Mouse (Mus musculus) heart, postnatal 0 days (tissue): ENCODE measurements around the gene Lrpprc. TPM values are rescaled to one million over a fixed set of nuclear protein-coding genes. Genes with fewer than 3 reads are reported as not detected.
A peak's percentile ranks its signal among the peaks of the same experiment; 100 is the strongest.

Source experiments
- ATAC-seq: fragments of 200-750 bp; cut with Nextera tagmentation; 2 replicates; pipeline ENCODE4 v1.8.0; 2017; ENCODE audit warnings: low read depth, moderate number of reproducible peaks, moderate library complexity; ENCODE audit not compliant: insufficient read depth
- DNase-seq: peaks from one replicate; pipeline ENCODE4 v3.0.0-alpha.2; 2016; ENCODE audit warnings: low spot score
- H3K27ac ChIP-seq: fragments of 300-500 bp; sonication (generic); 2 replicates; pipeline ENCODE4 v1.5.1; 2014; ENCODE audit warnings: low read depth, mild to moderate bottlenecking
- H3K27me3 ChIP-seq: fragments of 300-500 bp; sonication (generic); 2 replicates; pipeline ENCODE4 v1.6.1; 2014; ENCODE audit warnings: low read length, mixed read lengths; ENCODE audit not compliant: control insufficient read depth, insufficient read depth
- H3K36me3 ChIP-seq: fragments of 300-500 bp; sonication (generic); replicated peaks from 2 replicates; pipeline ENCODE4 v1.6.1; 2014; ENCODE audit warnings: low read length, mixed read lengths; ENCODE audit not compliant: control insufficient read depth, insufficient read depth
- H3K4me1 ChIP-seq: fragments of 300-500 bp; sonication (generic); 2 replicates; pipeline ENCODE4 v1.6.1; 2014; ENCODE audit warnings: antibody characterized with exemption; ENCODE audit not compliant: control insufficient read depth, insufficient read depth
- H3K4me2 ChIP-seq: fragments of 300-500 bp; sonication (generic); 2 replicates; pipeline ENCODE4 v1.6.1; 2014; ENCODE audit warnings: low read depth, mild to moderate bottlenecking, low read length, moderate library complexity
- H3K4me3 ChIP-seq: fragments of 300-500 bp; sonication (generic); 2 replicates; pipeline ENCODE4 v1.5.1; 2014; ENCODE audit warnings: low read depth, low read length
- H3K9ac ChIP-seq: fragments of 300-500 bp; sonication (generic); replicated peaks from 2 replicates; pipeline ENCODE4 v1.6.1; 2014; ENCODE audit warnings: low read depth, low read length, mixed read lengths
- H3K9me3 ChIP-seq: fragments of 300-500 bp; sonication (generic); replicated peaks from 2 replicates; pipeline ENCODE4 v1.6.1; 2016; ENCODE audit warnings: low read length; ENCODE audit not compliant: control insufficient read depth
- CTCF ChIP-seq: IDR thresholded peaks from 2 replicates; pipeline ENCODE4 v1.5.1; 2016; ENCODE audit warnings: antibody characterized with exemption, control low read depth, low read depth
- EP300 ChIP-seq: IDR thresholded peaks from 2 replicates; pipeline ENCODE4 v1.6.1; 2016; ENCODE audit warnings: antibody characterized with exemption, low read depth
- WGBS: fragments of 180-500 bp; shearing (Covaris S2); extraction: QIAGEN DNeasy Blood & Tissue Kit; methylation state at CpG from one replicate; pipeline ENCODE4 v1.1.7; 2014; 5-methylcytosine and 5-hydroxymethylcytosine counted together
- polyA plus RNA-seq: library from polyadenylated mRNA; unstranded; fragments of >200 nt; fragmentation: Nextera tagmentation; extraction: Ambion mirVana; gene quantifications from 2 replicates; pipeline ENCODE4 v1.2.1, GENCODE M21; 2015
- total RNA-seq: library from RNA; depleted of rRNA; stranded (reverse); fragments of >200 nt; gene quantifications from 2 replicates; pipeline ENCODE4 v1.2.3, GENCODE M21; 2014; ENCODE audit warnings: low replicate concordance

Gene Lrpprc
- total and polyA plus RNA-seq, 2 experiments from 2014 or later = 68.0 to 94.6 TPM

DNA sequence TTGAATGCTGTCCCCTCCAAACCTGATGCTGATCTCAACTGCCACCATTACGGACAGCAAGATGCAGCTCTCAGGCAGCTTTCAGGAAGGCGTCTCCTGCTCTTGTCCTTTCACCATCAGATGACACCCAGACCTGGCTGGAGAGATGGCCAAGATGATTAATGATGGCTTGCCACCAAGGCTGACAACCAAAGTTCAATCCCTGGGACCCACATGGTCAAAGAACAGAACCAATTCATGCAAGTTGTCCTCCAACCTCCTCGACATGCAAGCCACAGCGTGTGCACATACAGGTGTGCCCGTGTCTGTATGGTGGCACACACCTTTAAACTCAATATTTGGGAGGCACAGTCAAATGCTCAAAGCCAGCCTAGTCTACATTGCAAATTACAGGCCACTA lies 7.1 kb downstream of the Lrpprc start:
- no peak overlapping the region for H3K4me2 ChIP-seq
- H3K36me3 ChIP-seq = peaks cover 18% of the 10 kb centered on the region
- H3K4me1 ChIP-seq = no peaks in the 10 kb centered on the region; the same call in 1 of the 2 replicates
- ATAC-seq (no peak), DNase-seq (no peak)
- no peak overlapping the region for H3K4me3 ChIP-seq
- no peak overlapping the region for H3K9ac ChIP-seq
- WGBS = 87% methylated on average over 5 of the region's 5 CpGs
- no peaks in the 10 kb centered on the region for H3K9me3 ChIP-seq
- no peak for TF ChIP-seq CTCF
- TF ChIP-seq EP300 = no peak
- H3K27ac ChIP-seq = no peak overlapping the region
- no peaks in the 10 kb centered on the region for H3K27me3 ChIP-seq

DNA sequence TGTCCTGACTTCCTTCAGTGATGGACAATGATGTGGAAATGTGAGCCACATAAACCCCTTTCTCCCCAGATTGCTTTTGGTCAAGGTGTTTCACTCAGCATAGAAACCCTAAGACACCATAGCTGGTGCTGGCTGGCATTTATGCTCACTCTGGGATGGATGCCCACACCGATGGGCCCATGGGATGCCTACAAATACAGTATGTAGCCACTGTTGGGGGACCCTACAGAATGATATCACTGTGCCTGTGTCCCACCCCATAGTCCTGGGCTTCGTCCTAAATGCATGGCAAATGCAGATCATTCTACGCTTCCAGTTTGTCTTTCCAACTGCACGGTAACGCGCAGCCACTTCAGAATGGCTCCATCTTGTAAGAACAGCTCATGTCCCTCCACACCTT lies 10.3 kb downstream of the Lrpprc start:
- no peak overlapping the region for H3K27ac ChIP-seq
- H3K4me1 ChIP-seq = peaks cover 3% of the 10 kb centered on the region; the same call in 1 of the 2 replicates
- TF ChIP-seq CTCF (no peak), EP300 (no peak)
- H3K4me2 ChIP-seq = no peak overlapping the region
- peaks cover 16% of the 10 kb centered on the region for H3K36me3 ChIP-seq
- WGBS = 94% methylated on average over 6 of the region's 6 CpGs
- no peak for DNase-seq
- H3K4me3 ChIP-seq = no peak overlapping the region
- no peaks in the 10 kb centered on the region for H3K9me3 ChIP-seq
- ATAC-seq = no peak
- no peak overlapping the region for H3K9ac ChIP-seq
- H3K27me3 ChIP-seq = no peaks in the 10 kb centered on the region

DNA sequence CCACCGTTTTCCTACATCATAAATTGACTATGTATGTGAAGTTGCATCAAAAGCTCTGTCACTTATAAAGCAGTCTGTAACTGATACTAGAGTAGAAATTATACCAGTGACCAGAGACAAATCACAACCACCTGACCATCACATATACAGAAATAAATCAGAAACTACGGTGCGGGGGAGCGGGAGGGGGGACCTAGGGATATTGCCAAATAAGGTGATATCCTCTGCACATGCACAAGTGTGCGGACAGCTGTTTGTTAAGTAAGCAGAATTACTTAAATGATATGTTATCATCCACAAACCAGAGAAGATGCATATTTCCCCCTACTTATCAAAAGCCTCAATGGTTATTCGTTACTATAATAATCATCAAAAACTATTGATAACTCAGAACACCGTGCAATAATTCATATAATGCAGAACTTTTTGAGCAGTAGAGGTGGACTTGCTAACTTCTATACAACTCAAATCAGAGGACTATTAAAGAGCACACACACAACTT lies 12.1 kb downstream of the Lrpprc start:
- TF ChIP-seq EP300 (no peak), CTCF (no peak)
- H3K4me1 ChIP-seq = peaks cover 3% of the 10 kb centered on the region; the same call in 1 of the 2 replicates
- H3K27ac ChIP-seq = no peak overlapping the region
- H3K4me3 ChIP-seq = no peak overlapping the region
- no peaks in the 10 kb centered on the region for H3K9me3 ChIP-seq
- no peak overlapping the region for H3K9ac ChIP-seq
- DNase-seq (no peak), ATAC-seq (no peak)
- no peak overlapping the region for H3K4me2 ChIP-seq
- peaks cover 30% of the 10 kb centered on the region for H3K36me3 ChIP-seq
- no peaks in the 10 kb centered on the region for H3K27me3 ChIP-seq
- WGBS = 79% methylated on average over 7 of the region's 7 CpGs

DNA sequence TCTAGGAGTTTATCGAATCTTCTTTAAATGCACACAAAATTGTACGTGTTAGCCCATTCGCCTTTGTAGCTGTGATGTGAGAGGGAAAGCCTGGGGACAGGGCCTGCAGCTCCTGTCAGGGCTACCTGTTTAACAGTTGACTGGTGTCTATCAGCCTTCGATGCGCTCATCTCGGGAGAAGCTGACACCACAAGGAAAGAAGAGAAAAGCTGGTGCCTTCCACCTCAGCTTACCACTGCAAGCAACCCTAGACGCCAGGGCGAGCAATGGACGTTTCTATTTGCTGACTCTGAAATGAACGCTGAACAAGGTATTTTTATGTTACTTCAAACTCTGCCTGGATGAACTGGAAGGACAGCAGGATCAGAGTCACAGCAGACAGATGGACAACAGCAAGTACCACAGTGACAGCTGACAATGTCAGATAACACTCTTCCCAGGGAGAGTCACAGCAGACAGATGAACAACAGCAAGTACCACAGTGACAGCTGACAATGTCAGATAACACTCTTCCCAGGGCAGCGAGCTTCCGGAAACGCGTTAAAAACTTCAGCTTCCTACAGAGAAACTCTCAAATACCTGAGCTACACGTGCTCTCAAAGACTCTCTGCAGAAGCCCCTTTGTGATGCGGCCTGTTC lies 14.1 kb downstream of the Lrpprc start:
- TF ChIP-seq CTCF (no peak), EP300 (no peak)
- Histone ChIP-seq H3K4me2 (peak overlapping the region; percentile 1; the same call in 1 of the 2 replicates), H3K4me1 (peaks cover 3% of the 10 kb centered on the region; the same call in 1 of the 2 replicates), H3K9me3 (no peaks in the 10 kb centered on the region), H3K36me3 (peaks cover 39% of the 10 kb centered on the region), H3K27me3 (no peaks in the 10 kb centered on the region), H3K9ac (no peak overlapping the region), H3K4me3 (no peak overlapping the region), H3K27ac (no peak overlapping the region)
- WGBS = 44% methylated on average over 16 of the region's 16 CpGs
- ATAC-seq (0 out of 2 replicates have a peak, but pooled peaks have one; percentile 27), DNase-seq (no peak)

DNA sequence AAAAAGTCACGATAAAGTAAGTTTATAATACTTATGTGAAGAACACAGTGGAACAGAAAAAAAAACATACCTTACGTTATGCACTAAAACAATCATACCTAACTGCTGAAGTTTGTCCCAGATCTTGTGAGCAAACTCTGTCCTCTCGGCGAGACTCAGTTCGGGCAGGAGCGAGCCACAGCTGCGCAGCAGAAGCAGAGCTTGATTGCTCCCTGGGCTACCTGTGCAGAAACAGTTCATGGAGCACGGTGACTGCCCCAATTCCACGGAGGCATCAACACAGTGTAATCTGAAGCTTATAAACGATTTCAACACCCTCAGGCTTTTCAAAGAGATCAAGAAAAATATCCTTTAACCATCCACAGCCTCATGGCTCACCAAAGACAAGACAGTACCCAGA lies 15.3 kb downstream of the Lrpprc start:
- WGBS = 88% methylated on average over 10 of the region's 10 CpGs
- TF ChIP-seq CTCF = no peak
- TF ChIP-seq EP300 = no peak

More for the DNA sequence above, 15.3 kb downstream of the Lrpprc start:
- no peak overlapping the region for H3K4me2 ChIP-seq
- H3K4me1 ChIP-seq = peaks cover 3% of the 10 kb centered on the region; the same call in 1 of the 2 replicates
- no peak overlapping the region for H3K4me3 ChIP-seq
- no peaks in the 10 kb centered on the region for H3K9me3 ChIP-seq
- no peak for DNase-seq
- H3K36me3 ChIP-seq = peaks cover 41% of the 10 kb centered on the region
- no peak overlapping the region for H3K9ac ChIP-seq
- ATAC-seq = no peak
- H3K27me3 ChIP-seq = no peaks in the 10 kb centered on the region
- H3K27ac ChIP-seq = no peak overlapping the region
